Mouse (Mus musculus) retina, embryonic 14.5 days (tissue): ENCODE results near the gene Fndc7.
A peak's percentile ranks its signal among the peaks of the same experiment; 100 is the strongest.
"Not testable (repeated sequence)": the region's sequence is repeated elsewhere in the genome, so short reads cannot be mapped to it uniquely, and the experiment has no call there.

ENCODE experiments used
- DNase-seq: peaks from one replicate; pipeline ENCODE4 v3.0.0-alpha.2; 2015; ENCODE audit warnings: low spot score

Gene Fndc7

GRCm38 (mm10) chr3:108886934-108887617 is 2.7 kb downstream of the Fndc7 start:
- no peak for DNase-seq

- peak; percentile 82 for DNase-seq
Measured at GRCm38 (mm10) chr3:108885686-108886530, 3.9 kb downstream of the Fndc7 start.

GRCm38 (mm10) chr3:108884706-108885289 is 5.0 kb downstream of the Fndc7 start:
- DNase-seq = peak; percentile 27

GRCm38 (mm10) chr3:108883067-108883466 is 6.7 kb downstream of the Fndc7 start:
- no peak for DNase-seq

- DNase-seq = not testable (repeated sequence)
Measured at GRCm38 (mm10) chr3:108881873-108882272, 7.9 kb downstream of the Fndc7 start.

- DNase-seq = no peak
Measured at GRCm38 (mm10) chr3:108880544-108881507, 9.0 kb downstream of the Fndc7 start.

- DNase-seq = no peak
Measured at GRCm38 (mm10) chr3:108879836-108880435, 9.9 kb downstream of the Fndc7 start.

- DNase-seq = no peak
Measured at GRCm38 (mm10) chr3:108879129-108879528, 10.7 kb downstream of the Fndc7 start.

GRCm38 (mm10) chr3:108870631-108871030 is 19.2 kb downstream of the Fndc7 start:
- no peak for DNase-seq

GRCm38 (mm10) chr3:108867449-108867848 is 22.4 kb downstream of the Fndc7 start:
- no peak for DNase-seq

GRCm38 (mm10) chr3:108865676-108866075 is 24.1 kb downstream of the Fndc7 start:
- DNase-seq = no peak

GRCm38 (mm10) chr3:108865129-108865528 is 24.7 kb downstream of the Fndc7 start:
- DNase-seq = no peak

GRCm38 (mm10) chr3:108863091-108863490 is 26.7 kb downstream of the Fndc7 start:
- no peak for DNase-seq

- not testable (repeated sequence) for DNase-seq
Measured at GRCm38 (mm10) chr3:108862282-108862681, 27.5 kb downstream of the Fndc7 start.

GRCm38 (mm10) chr3:108860786-108861185 is 29.0 kb downstream of the Fndc7 start:
- no peak for DNase-seq

GRCm38 (mm10) chr3:108858231-108858770 is 31.5 kb downstream of the Fndc7 start:
- DNase-seq = peak; percentile 72

- no peak for DNase-seq
Measured at GRCm38 (mm10) chr3:108857714-108858113, 32.1 kb downstream of the Fndc7 start.

GRCm38 (mm10) chr3:108857124-108857470 is 32.7 kb downstream of the Fndc7 start:
- no peak for DNase-seq

GRCm38 (mm10) chr3:108856386-108857123 is 33.3 kb downstream of the Fndc7 start:
- DNase-seq = peak; percentile 23

- no peak for DNase-seq
Measured at GRCm38 (mm10) chr3:108855864-108856263, 33.9 kb downstream of the Fndc7 start.
